Mouse (Mus musculus) hindbrain, embryonic 14.5 days (tissue): ENCODE results near the gene E030025P04Rik. TPM values are rescaled to one million over a fixed set of nuclear protein-coding genes. Genes with fewer than 3 reads are reported as not detected.
A peak's percentile ranks its signal among the peaks of the same experiment; 100 is the strongest.

ENCODE experiments used
- ATAC-seq: fragments of 200-750 bp; cut with Nextera tagmentation; 2 replicates; pipeline ENCODE4 v1.8.0; 2017; ENCODE audit warnings: moderate number of reproducible peaks, mild to moderate bottlenecking, moderate TSS enrichment, moderate library complexity; ENCODE audit not compliant: low FRiP score
- DNase-seq: peaks from one replicate; pipeline ENCODE4 v3.0.0-alpha.2; 2015; ENCODE audit warnings: low spot score
- H3K27ac ChIP-seq: fragments of 300-500 bp; sonication (generic); 2 replicates; pipeline ENCODE4 v1.5.1; 2014; ENCODE audit warnings: mild to moderate bottlenecking, moderate library complexity
- H3K27me3 ChIP-seq: fragments of 300-500 bp; sonication (generic); 2 replicates; pipeline ENCODE4 v1.6.1; 2014; ENCODE audit warnings: mild to moderate bottlenecking, low read length, mixed read lengths; ENCODE audit not compliant: control insufficient read depth, insufficient read depth
- H3K36me3 ChIP-seq: fragments of 300-500 bp; sonication (generic); replicated peaks from 2 replicates; pipeline ENCODE4 v1.6.1; 2014; ENCODE audit not compliant: control insufficient read depth, insufficient read depth
- H3K4me1 ChIP-seq: fragments of 300-500 bp; sonication (generic); replicated peaks from 2 replicates; pipeline ENCODE4 v1.6.1; 2014; ENCODE audit warnings: antibody characterized with exemption, low read length, mixed read lengths; ENCODE audit not compliant: control insufficient read depth, insufficient read depth
- H3K4me2 ChIP-seq: fragments of 300-500 bp; sonication (generic); replicated peaks from 2 replicates; pipeline ENCODE4 v1.6.1; 2014; ENCODE audit warnings: mild to moderate bottlenecking, moderate library complexity
- H3K4me3 ChIP-seq: fragments of 300-500 bp; sonication (generic); replicated peaks from 2 replicates; pipeline ENCODE4 v1.5.1; 2014; ENCODE audit warnings: mild to moderate bottlenecking, low read length
- H3K9ac ChIP-seq: fragments of 300-500 bp; sonication (generic); 2 replicates; pipeline ENCODE4 v1.6.1; 2014
- H3K9me3 ChIP-seq: fragments of 300-500 bp; sonication (generic); 2 replicates; pipeline ENCODE4 v1.6.1; 2016; ENCODE audit warnings: low read length; ENCODE audit not compliant: control insufficient read depth
- WGBS: fragments of 180-500 bp; shearing (Covaris S2); extraction: QIAGEN DNeasy Blood & Tissue Kit; methylation state at CpG from one replicate; pipeline ENCODE4 v1.1.7; 2014; 5-methylcytosine and 5-hydroxymethylcytosine counted together
- polyA plus RNA-seq: library from polyadenylated mRNA; unstranded; fragments of >200 nt; fragmentation: Nextera tagmentation; extraction: Ambion mirVana; gene quantifications from 2 replicates; pipeline ENCODE4 v1.2.1, GENCODE M21; 2014

Gene E030025P04Rik
- polyA plus RNA-seq, 1 experiment from 2014 or later = not detected

GRCm38 (mm10) chr11:109106751-109107150 is 37.4 kb downstream of the E030025P04Rik start:
- ATAC-seq (peak; percentile 87), DNase-seq (peak; percentile 52)
- Histone ChIP-seq H3K4me1 (peaks cover 32% of the 10 kb centered on the region), H3K4me3 (no peak overlapping the region), H3K9me3 (no peaks in the 10 kb centered on the region), H3K36me3 (no peaks in the 10 kb centered on the region), H3K27ac (peak overlapping the region; percentile 82), H3K4me2 (no peak overlapping the region), H3K27me3 (no peaks in the 10 kb centered on the region), H3K9ac (no peak overlapping the region)
- WGBS = 5% methylated on average over 8 of the region's 8 CpGs

DNA sequence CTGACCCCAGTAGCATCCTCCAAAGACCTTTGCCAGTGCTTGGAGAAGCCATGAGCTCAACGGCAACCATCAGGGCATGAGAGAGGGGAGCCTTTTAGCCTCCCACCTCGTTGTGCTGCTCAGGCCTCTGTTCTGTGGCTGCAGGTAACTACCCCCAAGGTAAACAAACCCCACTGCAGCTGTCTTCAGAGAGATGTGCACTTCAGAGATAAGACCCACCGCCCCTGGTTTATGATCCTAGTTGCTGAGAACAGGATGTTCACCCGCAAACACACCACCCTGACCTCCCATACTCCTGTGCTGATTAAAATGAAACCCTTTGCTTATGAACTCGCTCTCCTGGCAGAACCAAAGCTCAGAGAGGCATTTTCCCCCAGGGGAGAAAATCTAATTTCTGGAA is 38.0 kb downstream of the E030025P04Rik start:
- Histone ChIP-seq H3K4me1 (peaks cover 32% of the 10 kb centered on the region), H3K27ac (peak overlapping the region; percentile 82), H3K9me3 (no peaks in the 10 kb centered on the region), H3K27me3 (no peaks in the 10 kb centered on the region), H3K4me2 (no peak overlapping the region), H3K9ac (no peak overlapping the region), H3K36me3 (no peaks in the 10 kb centered on the region), H3K4me3 (no peak overlapping the region)
- 37% methylated on average over 5 of the region's 5 CpGs for WGBS
- ATAC-seq (0 out of 2 replicates have a peak, but pooled peaks have one; percentile 25), DNase-seq (no peak)

DNA sequence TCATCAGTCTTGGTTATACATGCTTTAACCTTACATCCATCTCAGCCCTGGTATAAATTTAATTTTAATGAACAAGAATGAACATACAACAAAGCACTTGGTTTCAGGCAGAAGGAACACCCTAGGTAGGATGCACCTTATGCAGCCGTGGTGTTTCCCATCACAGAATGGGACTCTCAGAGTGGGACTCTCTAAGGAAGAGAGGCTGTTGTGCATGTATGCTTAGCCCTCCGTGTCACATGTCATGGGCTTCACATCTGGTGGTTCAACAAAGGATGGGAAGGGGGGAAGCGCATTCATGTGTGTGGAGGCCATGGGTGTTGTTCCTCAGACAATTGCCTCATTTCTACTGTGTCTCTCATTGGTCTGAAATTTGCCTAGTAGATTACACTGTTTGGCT is 40.8 kb downstream of the E030025P04Rik start:
- ATAC-seq = no peak

GRCm38 (mm10) chr11:109102646-109103045 is 41.5 kb downstream of the E030025P04Rik start:
- no peak overlapping the region for H3K27ac ChIP-seq
- no peak overlapping the region for H3K4me2 ChIP-seq
- DNase-seq (no peak), ATAC-seq (no peak)
- 95% methylated on average over 8 of the region's 8 CpGs for WGBS
- H3K4me1 ChIP-seq = peaks cover 19% of the 10 kb centered on the region
- H3K9me3 ChIP-seq = no peaks in the 10 kb centered on the region
- H3K9ac ChIP-seq = no peak overlapping the region
- H3K27me3 ChIP-seq = no peaks in the 10 kb centered on the region
- H3K4me3 ChIP-seq = no peak overlapping the region
- no peaks in the 10 kb centered on the region for H3K36me3 ChIP-seq

More for the DNA sequence above, 40.8 kb downstream of the E030025P04Rik start:
- Histone ChIP-seq H3K9ac (no peak overlapping the region), H3K27me3 (no peaks in the 10 kb centered on the region), H3K4me2 (no peak overlapping the region), H3K4me3 (no peak overlapping the region), H3K4me1 (peaks cover 27% of the 10 kb centered on the region), H3K9me3 (no peaks in the 10 kb centered on the region), H3K36me3 (no peaks in the 10 kb centered on the region), H3K27ac (no peak overlapping the region)
- no peak for DNase-seq
- 94% methylated on average over 3 of the region's 3 CpGs for WGBS

- no peak for ATAC-seq
- H3K9ac ChIP-seq = no peak overlapping the region
- H3K9me3 ChIP-seq = no peaks in the 10 kb centered on the region
- H3K36me3 ChIP-seq = no peaks in the 10 kb centered on the region
- no peak for DNase-seq
- no peak overlapping the region for H3K27ac ChIP-seq
- H3K4me3 ChIP-seq = no peak overlapping the region
- WGBS = 85% methylated on average over 6 of the region's 6 CpGs
- H3K4me2 ChIP-seq = no peak overlapping the region
- H3K27me3 ChIP-seq = no peaks in the 10 kb centered on the region
- H3K4me1 ChIP-seq = no peaks in the 10 kb centered on the region
Observed at GRCm38 (mm10) chr11:109100266-109100665, 43.9 kb downstream of the E030025P04Rik start.

GRCm38 (mm10) chr11:109091821-109092220 is 52.3 kb downstream of the E030025P04Rik start:
- ATAC-seq (no peak), DNase-seq (no peak)
- no peaks in the 10 kb centered on the region for H3K27me3 ChIP-seq
- no peaks in the 10 kb centered on the region for H3K9me3 ChIP-seq
- no peaks in the 10 kb centered on the region for H3K36me3 ChIP-seq
- no peak overlapping the region for H3K27ac ChIP-seq
- no peak overlapping the region for H3K4me3 ChIP-seq
- no peak overlapping the region for H3K9ac ChIP-seq
- 50% methylated on average over 5 of the region's 5 CpGs for WGBS
- H3K4me2 ChIP-seq = no peak overlapping the region
- no peaks in the 10 kb centered on the region for H3K4me1 ChIP-seq

Other genes with a start within 250 kb of the E030025P04Rik start
- 9.0 and 11.7 TPM in 2 replicates for gene Axin2, start 224.0 kb downstream of the E030025P04Rik start, polyA plus RNA-seq
- 8.9 and 10.7 TPM in 2 replicates for gene Rgs9, start 153.8 kb upstream of the E030025P04Rik start, polyA plus RNA-seq
- gene Gna13, start 218.5 kb upstream of the E030025P04Rik start, polyA plus RNA-seq = 21.8 and 24.4 TPM in 2 replicates